Mouse (Mus musculus): ENCODE measurements around the gene Prr29.

DNA sequence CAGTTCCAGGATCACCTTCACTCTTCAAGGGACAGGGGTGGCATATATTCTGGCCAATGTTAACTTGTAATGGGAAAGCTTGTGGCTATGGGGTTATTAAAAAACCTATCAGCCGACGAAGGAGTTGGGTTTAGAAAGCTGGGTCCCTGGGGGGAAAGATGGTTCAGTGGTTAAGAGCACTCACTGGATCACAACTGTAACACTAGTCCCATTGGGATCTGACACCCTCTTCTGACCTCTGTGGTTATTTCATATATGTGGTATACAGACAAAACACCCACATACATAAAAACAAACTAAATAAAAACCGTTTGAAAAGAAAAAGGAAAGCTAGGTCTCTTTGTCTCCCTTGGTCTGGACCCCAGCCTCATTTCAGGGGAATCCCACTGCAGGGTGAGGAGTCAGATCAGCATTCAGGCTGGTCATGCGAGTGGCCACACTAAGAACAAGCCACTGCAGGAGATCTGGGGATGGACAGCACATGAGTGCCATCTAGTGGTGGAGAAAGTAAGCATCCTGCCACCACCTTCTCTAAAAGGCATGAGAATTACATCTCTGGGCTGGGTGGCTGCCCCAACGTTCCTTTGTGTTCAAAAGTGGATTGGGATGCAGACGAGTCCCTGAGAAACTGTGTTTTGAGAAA lies 26.4 kb downstream of the Prr29 start:
- TF ChIP-seq EP300 (IDR thresholded peaks at IDR 0.05; ENCODE audit: low read depth) = no peak
- peak; percentile 98 for TF ChIP-seq CTCF (IDR thresholded peaks at IDR 0.05; ENCODE audit: low read depth)

All from liver, postnatal 0 days (tissue).